Mouse (Mus musculus) cerebellum, adult 2 months (tissue): Measurements from ENCODE around the gene Ankrd13b. TPM values are rescaled to one million over a fixed set of nuclear protein-coding genes. Genes with fewer than 3 reads are reported as not detected.
A peak's percentile ranks its signal among the peaks of the same experiment; 100 is the strongest.
"Not testable (repeated sequence)": the region's sequence is repeated elsewhere in the genome, so short reads cannot be mapped to it uniquely, and the experiment has no call there.

Source experiments
- DNase-seq, 2 experiments: peaks; one replicate each; pipeline ENCODE4 v3.0.0; 2021
- H3K27ac ChIP-seq: fragments of 200-500 bp; 2 replicates; pipeline ENCODE4 v1.5.1; 2012; ENCODE audit warnings: low read length, control low read depth, inconsistent platforms; ENCODE audit not compliant: insufficient read depth
- H3K27me3 ChIP-seq: fragments of 200-500 bp; 2 replicates; pipeline ENCODE4 v1.6.1; 2012; ENCODE audit warnings: inconsistent platforms, mild to moderate bottlenecking, low read length, moderate library complexity; ENCODE audit not compliant: control insufficient read depth, insufficient read depth
- H3K4me1 ChIP-seq: fragments of 200-500 bp; 2 replicates; pipeline ENCODE4 v1.6.1; 2011; ENCODE audit warnings: low read length; ENCODE audit not compliant: control insufficient read depth, insufficient read depth
- H3K4me3 ChIP-seq: fragments of 200-500 bp; replicated peaks from 2 replicates; pipeline ENCODE3; 2011; ENCODE audit warnings: mild to moderate bottlenecking, low read depth, low read length, control low read depth; ENCODE audit not compliant: insufficient read depth
- CTCF ChIP-seq: fragments of 200-500 bp; IDR thresholded peaks from 2 replicates; pipeline ENCODE4 v1.5.1; 2011; ENCODE audit warnings: low read depth, mild to moderate bottlenecking, control low read depth, low read length, moderate library complexity, borderline replicate concordance; ENCODE audit not compliant: insufficient read depth
- POLR2A ChIP-seq: fragments of 200-500 bp; IDR thresholded peaks from 2 replicates; pipeline ENCODE4 v1.6.1; 2011; ENCODE audit warnings: low read length, control low read depth, borderline replicate concordance; ENCODE audit not compliant: insufficient read depth
- WGBS: fragments of 180-500 bp; shearing (Covaris S2); methylation state at CpG from one replicate; pipeline ENCODE4 v1.1.7; 2018; 5-methylcytosine and 5-hydroxymethylcytosine counted together
- polyA plus RNA-seq: library from polyadenylated mRNA; depleted of rRNA; stranded (reverse); fragments of >200 nt; gene quantifications from 2 replicates; pipeline ENCODE4 v1.2.3, GENCODE M21; 2012; rRNA removed

Gene Ankrd13b
- polyA plus RNA-seq = 106 and 114 TPM in 2 replicates

DNA sequence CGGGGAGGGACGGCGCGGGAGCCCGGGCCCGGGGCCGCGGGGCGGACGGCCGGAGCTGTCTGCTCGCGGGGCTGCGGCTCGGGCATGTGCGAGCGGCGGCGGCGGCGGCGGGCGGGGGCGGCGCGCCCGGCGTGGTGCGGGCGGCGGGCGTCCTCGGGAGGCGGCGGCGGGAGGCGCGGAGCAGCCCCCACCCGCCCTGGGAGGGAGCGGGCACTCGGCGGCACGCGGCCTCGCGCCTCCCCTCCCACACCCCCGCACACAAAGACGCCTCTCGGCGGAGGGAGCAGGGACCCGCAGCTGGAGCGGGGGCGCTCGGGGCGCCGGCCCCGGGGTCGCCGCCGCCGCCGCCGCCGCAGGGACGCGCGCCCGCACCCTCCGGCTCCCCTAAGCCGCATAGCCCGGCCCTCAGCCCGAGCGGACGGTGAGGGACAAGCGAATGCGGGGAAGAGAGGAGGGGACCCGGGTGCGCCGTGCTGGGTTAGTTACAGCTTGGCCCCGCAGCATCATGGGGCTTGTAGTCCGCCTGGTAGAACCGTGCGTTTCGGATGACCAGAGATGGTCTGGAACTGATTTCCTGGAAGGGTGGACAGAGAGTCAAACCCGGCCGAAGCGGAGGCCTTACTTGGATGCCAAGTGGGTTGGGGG, at the start of gene Ankrd13b:
Gene Ankrd13b (minus strand): TSS at position 88 of the 645 bp plus-strand sequence.
- H3K4me3 ChIP-seq = peak within 1 kb of the TSS; percentile 58
- H3K27me3 ChIP-seq = no peaks in the 10 kb centered on the region
- TF ChIP-seq CTCF (no peak), POLR2A (0 out of 2 replicates have a peak, but pooled peaks have one; percentile 42)
- DNase-seq = peak; percentile 87 to 88
- 3% methylated on average over 74 of the region's 87 CpGs for WGBS
- H3K27ac ChIP-seq = peak within 1 kb of the TSS; percentile 67
- peaks cover 24% of the 10 kb centered on the region for H3K4me1 ChIP-seq

DNA sequence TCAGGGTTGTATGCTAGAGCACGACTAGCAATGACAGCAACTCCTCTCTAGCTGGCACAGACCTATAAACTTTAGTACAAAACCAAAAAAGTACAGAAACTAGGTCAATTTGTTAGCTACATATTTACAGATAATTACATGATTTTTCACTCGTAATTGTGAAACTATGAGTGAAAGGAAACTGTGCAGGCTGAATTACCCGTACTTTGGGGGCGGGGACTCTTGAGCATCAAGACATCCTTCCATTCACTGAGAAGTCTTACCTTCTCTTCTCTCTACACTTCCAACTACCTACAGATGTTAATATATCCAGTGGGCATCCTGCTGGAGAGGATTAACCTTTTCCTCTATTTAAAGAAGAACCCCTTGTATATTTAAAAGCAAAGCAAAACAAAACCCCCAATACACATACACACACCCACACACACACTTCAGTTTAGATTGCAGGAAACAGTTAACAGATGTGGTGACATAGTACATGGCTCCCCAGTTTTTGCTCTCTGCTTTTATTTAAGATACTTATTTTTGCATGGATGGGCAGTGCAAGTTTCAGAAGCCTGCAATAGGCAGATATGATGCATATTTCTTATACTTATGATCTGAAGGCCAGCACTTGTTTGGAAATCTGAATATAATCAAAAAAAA, 42.8 kb upstream of the Ankrd13b start:
- Histone ChIP-seq H3K27me3 (no peaks in the 10 kb centered on the region), H3K27ac (no peak overlapping the region), H3K4me3 (no peak overlapping the region), H3K4me1 (no peaks in the 10 kb centered on the region)
- no peak for DNase-seq
- TF ChIP-seq CTCF (no peak), POLR2A (no peak)
- 87% methylated on average over 4 of the region's 4 CpGs for WGBS

DNA sequence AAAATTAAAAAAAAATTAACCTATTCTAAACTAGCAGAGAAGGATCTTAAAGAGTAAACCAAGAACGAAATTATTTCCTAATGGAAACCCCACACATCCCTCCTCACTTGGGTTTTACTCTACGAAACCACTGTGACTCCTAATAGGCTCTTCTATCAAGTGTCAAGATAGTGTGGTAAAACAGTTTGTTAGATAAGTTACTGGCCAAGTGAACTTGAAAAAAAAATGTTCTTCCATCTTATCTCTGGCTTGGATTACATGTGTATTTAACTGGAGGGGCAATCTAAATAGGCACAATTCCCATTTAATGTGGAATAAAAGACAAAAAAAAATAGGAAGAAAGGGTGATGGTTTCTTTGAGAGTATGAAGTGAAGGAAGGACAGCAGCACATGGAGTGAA, 41.4 kb upstream of the Ankrd13b start:
- no peak for TF ChIP-seq CTCF
- TF ChIP-seq POLR2A = no peak

DNA sequence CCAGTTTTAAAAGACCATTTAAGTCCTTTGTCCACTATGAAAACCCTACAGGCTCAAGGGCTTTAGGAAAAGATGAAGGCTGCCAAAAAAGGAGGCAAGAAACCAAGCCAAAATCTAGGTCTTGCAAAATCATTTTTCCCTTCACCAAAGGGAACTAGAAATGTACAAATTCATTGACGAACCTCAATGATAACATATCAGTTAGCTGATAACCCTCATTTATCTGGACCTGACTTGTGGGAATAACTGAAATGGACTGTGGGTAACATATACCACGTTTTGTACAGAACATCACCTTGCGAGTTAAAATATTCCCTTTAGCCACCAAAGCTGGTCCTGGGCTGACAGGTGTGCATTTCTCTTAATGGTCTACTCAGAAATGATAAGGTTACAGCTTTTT, 40.2 kb upstream of the Ankrd13b start:
- no peak for TF ChIP-seq CTCF
- no peak for TF ChIP-seq POLR2A
- Histone ChIP-seq H3K4me1 (no peaks in the 10 kb centered on the region), H3K4me3 (no peak overlapping the region), H3K27ac (no peak overlapping the region), H3K27me3 (no peaks in the 10 kb centered on the region)
- WGBS = 88% methylated on average over 3 of the region's 3 CpGs
- DNase-seq = no peak

More for the DNA sequence above, 41.4 kb upstream of the Ankrd13b start:
- H3K27ac ChIP-seq = no peak overlapping the region
- WGBS = 96% methylated on average over 2 of the region's 2 CpGs
- no peak for DNase-seq
- H3K4me3 ChIP-seq = no peak overlapping the region
- no peaks in the 10 kb centered on the region for H3K4me1 ChIP-seq
- H3K27me3 ChIP-seq = no peaks in the 10 kb centered on the region

DNA sequence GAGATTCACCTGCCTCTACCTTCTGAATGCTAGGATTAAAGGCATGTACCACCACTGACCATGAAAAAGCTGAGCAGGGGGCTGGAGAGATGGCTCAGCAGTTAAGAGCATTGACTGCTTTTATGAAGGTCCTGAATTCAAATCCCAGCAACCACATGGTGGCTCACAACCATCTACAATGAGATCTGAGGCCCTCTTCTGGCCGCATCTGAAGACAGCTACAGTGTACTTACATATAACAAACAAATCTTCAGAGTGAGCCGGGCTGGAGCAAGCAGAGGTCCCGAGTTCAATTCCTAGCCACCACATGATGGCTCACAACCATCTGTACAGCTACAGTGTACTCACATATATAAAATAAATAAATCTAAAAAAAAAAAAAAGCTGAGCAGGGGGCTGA, 38.9 kb upstream of the Ankrd13b start:
- H3K27me3 ChIP-seq, H3K4me3 ChIP-seq, DNase-seq, H3K4me1 ChIP-seq, H3K27ac ChIP-seq: not testable (repeated sequence)
- WGBS = 81% methylated on average over 3 of the region's 3 CpGs

DNA sequence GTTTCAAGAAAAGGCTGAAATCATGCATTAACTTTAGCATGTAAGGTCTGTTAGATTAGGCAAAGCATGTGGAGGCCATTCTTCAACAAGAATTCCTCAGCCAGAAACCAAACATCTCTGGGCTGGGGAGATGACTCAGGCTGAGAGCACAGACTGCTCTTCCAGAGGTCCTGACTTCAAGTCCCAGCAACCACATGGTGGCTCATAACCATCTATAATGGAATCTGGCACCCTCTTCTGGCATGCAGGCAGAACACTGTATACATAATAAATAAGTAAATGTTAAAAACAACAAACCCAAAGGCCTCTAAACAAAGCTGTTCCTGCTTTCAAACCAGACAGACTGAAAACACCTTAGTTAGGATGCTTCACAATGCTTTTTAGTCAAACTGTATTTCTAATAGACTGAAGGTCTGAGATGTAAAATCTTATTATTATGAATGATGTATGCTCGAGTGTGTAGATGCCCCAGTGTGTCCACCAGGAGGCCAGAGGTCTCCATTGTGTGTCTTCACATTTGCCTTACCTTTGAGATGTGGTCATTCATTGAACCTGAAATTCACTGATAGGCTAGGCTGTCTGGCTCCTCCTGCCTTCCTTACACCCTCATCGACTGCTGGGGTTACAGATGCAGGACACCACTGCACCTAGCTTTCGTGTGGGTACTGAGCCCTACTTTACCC, 36.5 kb upstream of the Ankrd13b start:
- Histone ChIP-seq H3K4me3 (no peak overlapping the region), H3K27ac (no peak overlapping the region), H3K4me1 (no peaks in the 10 kb centered on the region), H3K27me3 (no peaks in the 10 kb centered on the region)
- no peak for TF ChIP-seq POLR2A
- TF ChIP-seq CTCF = 0 out of 2 replicates have a peak, but pooled peaks have one; percentile 6
- DNase-seq = no peak
- 80% methylated on average over 3 of the region's 3 CpGs for WGBS

DNA sequence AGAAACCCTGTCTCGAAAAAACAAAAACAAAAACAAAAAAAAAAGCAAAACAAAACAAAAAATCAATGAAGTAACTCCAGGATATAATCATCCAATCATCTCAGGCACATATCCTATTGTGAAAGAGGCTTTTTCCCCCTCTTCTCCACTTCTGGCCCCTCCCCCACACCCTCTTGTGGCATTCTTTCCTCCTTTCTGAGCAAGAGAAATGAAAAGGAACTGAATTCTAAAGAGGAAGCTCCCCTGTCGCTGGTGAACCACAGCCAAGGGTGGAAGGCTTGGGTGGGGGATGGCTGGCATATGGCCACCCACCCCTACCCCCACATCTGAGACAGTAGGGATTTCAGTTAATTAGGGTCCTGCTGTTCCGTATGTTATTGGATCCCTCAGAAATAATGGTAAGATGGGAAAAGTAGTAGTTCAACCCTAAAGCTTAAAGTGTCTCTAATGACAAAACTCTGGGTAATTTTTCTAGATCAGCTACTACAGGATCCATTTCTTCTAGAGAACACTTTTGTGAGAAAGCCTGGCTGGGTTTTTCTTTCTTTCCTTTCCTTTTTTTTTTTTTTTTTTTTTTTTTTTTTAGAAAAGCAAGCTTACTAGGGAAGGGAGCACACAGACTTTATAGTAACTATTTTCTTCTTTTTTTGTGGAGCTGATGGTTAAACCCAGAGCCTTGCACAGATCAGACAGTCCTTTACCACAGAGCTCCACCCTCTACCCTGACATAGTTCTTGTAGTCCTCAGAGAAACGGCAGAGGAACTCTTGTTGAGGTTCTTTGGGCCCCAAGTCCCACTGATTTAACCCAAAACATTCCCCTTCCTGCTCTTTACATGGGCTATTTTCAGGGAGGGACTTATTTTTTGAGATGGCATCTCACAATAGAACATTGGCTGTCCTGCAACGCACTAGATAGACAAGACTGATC, 31.4 kb upstream of the Ankrd13b start:
- no peaks in the 10 kb centered on the region for H3K27me3 ChIP-seq
- no peak overlapping the region for H3K27ac ChIP-seq
- TF ChIP-seq CTCF = no peak
- TF ChIP-seq POLR2A = no peak
- no peaks in the 10 kb centered on the region for H3K4me1 ChIP-seq
- WGBS = 50% methylated on average over 5 of the region's 5 CpGs
- DNase-seq = no peak
- no peak overlapping the region for H3K4me3 ChIP-seq
